Comparison of ENCODE assay signal across 23 mouse cellular contexts in the genomic region with DNA sequence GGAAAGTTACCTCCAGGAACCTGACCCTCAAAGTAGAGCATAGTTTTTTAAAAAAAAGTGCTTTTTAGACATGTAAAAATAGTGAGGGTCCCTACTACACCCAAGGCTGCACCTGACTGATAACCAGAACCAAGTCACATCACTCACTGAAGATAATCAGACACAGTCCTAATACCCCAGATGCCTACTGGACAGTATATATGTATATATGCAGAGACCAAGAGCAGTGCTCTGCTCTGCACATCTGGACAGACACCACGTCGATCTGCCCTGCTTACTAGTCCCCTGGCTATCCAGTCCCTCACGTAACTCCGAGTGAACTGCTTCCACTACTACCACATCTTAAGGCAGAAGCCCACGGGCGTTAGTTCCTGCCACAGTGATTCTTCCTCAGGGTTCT. TPM values are rescaled to one million over a fixed set of nuclear protein-coding genes. Genes with fewer than 3 reads are reported as not detected.
DNase-seq lines count a peak whose midpoint lies in the region; ATAC-seq and TF ChIP-seq lines count a peak whose summit lies in the region.
"Had no signal": no experiment of that assay in that cellular context is flagged by ENCODE, and none has a peak within 500 bp of the region (broad histone marks: within the 10 kb centered on the region; RNA-seq: fewer than 3 reads in every experiment).

No protein-coding gene starts in this region.

- H3K4me1 ChIP-seq in liver, embryonic 11.5 days (replicated peaks; ENCODE audit: control insufficient read depth, insufficient read depth, low read length): peaks cover 15% of the 10 kb centered on the region
- H3K4me1 ChIP-seq in liver, postnatal 0 days (ENCODE audit: insufficient read depth): peaks cover 8% of the 10 kb centered on the region; the same call in 1 of the 2 replicates
- H3K4me1 ChIP-seq in E14TG2a.4 (replicated peaks; ENCODE audit: low read depth, low read length): peaks cover 64% of the 10 kb centered on the region
- peaks cover 14 to 21% of the 10 kb centered on the region in 2 experiments for H3K4me1 ChIP-seq in liver, embryonic 14.5 days (replicated peaks; ENCODE audit: control insufficient read depth in 2 of 2, insufficient read depth in 2 of 2, low read length in 1 of 2)

- no peak for TF ChIP-seq EP300 in liver, postnatal 0 days (IDR thresholded peaks at IDR 0.05; ENCODE audit: low read depth)
- TF ChIP-seq EP300 in liver, embryonic 14.5 days (IDR thresholded peaks at IDR 0.05; ENCODE audit: low read depth): no peak

- WGBS in liver, embryonic 11.5 days: 40% methylated on average over 6 of the region's 6 CpGs
- 47% methylated on average over 6 of the region's 6 CpGs for WGBS in liver, postnatal 0 days (ENCODE audit: insufficient replicate concordance)
- WGBS in liver, embryonic 14.5 days (ENCODE audit: insufficient replicate concordance): 28% methylated on average over 6 of the region's 6 CpGs

- H3K9ac ChIP-seq in liver, embryonic 11.5 days (ENCODE audit: low read depth, low read length): no peak overlapping the region
- no peak overlapping the region for H3K9ac ChIP-seq in liver, postnatal 0 days (replicated peaks)
- H3K9ac ChIP-seq in liver, embryonic 14.5 days (replicated peaks): no peak overlapping the region; the same call in 1 of the 2 replicates
- H3K9ac ChIP-seq: forebrain, embryonic 13.5 days; forebrain, postnatal 0 days; heart, embryonic 15.5 days; hindbrain, embryonic 14.5 days had no signal

- TF ChIP-seq CTCF in liver, postnatal 0 days (IDR thresholded peaks at IDR 0.05; ENCODE audit: low read depth): no peak
- no peak for TF ChIP-seq CTCF in E14TG2a.4 (conservative IDR thresholded peaks at IDR 0.05; ENCODE audit: low read length)
- no peak for TF ChIP-seq CTCF in liver, embryonic 14.5 days (IDR thresholded peaks at IDR 0.05; ENCODE audit: low read depth)

- ATAC-seq in liver, embryonic 11.5 days (replicated peaks; ENCODE audit: low FRiP score): peak; percentile 75
- ATAC-seq in liver, postnatal 0 days: no peak
- peak; percentile 58; the same call in 1 of the 2 replicates for ATAC-seq in liver, embryonic 14.5 days (ENCODE audit: insufficient read depth)
- ATAC-seq in megakaryocyte-erythroid progenitor cell, adult 5-6 weeks (replicated peaks; ENCODE audit: low FRiP score, low TSS enrichment, poor library complexity, severe bottlenecking): peak; percentile 56; the same call in 1 of the 2 replicates
- ATAC-seq: CD4-positive, CD25-positive, alpha-beta regulatory T cell, adult 4 months; forebrain, embryonic 13.5 days; forebrain, postnatal 0 days had no signal

- no peak overlapping the region for H3K4me3 ChIP-seq in liver, embryonic 11.5 days (ENCODE audit: low read depth, low read length)
- H3K4me3 ChIP-seq in liver, postnatal 0 days (ENCODE audit: low read depth, low read length): no peak overlapping the region
- H3K4me3 ChIP-seq in E14TG2a.4 (replicated peaks; ENCODE audit: low read length): peak overlapping the region; percentile 32; the same call in 1 of the 2 replicates
- no peak overlapping the region for H3K4me3 ChIP-seq in liver, embryonic 14.5 days (ENCODE audit: insufficient read depth in 1 of 2, low read depth in 2 of 2, low read length in 2 of 2)
- H3K4me3 ChIP-seq: embryonic facial prominence, embryonic 10.5 days; forebrain, embryonic 13.5 days; heart, adult 2 months; heart, embryonic 15.5 days; hindbrain, embryonic 10.5 days had no signal

- peak overlapping the region; percentile 35 for H3K4me2 ChIP-seq in liver, embryonic 11.5 days
- no peak overlapping the region for H3K4me2 ChIP-seq in liver, postnatal 0 days (ENCODE audit: low read depth, low read length)
- H3K4me2 ChIP-seq in liver, embryonic 14.5 days (ENCODE audit: low read depth): peak overlapping the region; percentile 34
- H3K4me2 ChIP-seq: forebrain, embryonic 13.5 days; heart, embryonic 11.5 days; heart, embryonic 15.5 days; hindbrain, embryonic 14.5 days had no signal

- no peak for DNase-seq in liver, embryonic 11.5 days (ENCODE audit: low spot score)
- DNase-seq in liver, postnatal 0 days: no peak
- DNase-seq in liver, embryonic 14.5 days (ENCODE audit: low read depth in 3 of 3, low spot score in 3 of 3): no peak
- DNase-seq in kidney, postnatal 25 days: no peak
- no peak for DNase-seq in layer of hippocampus, adult 18-20 months (ENCODE audit: low spot score in 2 of 2)
- DNase-seq: adrenal gland, adult 2 months; adrenal gland, postnatal 25 days; B cell, adult 2 months; cerebellum, adult 2 months; cerebellum, postnatal 10 days; forebrain, postnatal 0 days; gastrocnemius, postnatal 14 days; heart, adult 2 months; heart, postnatal 14 days had no signal

- H3K36me3 ChIP-seq in liver, embryonic 11.5 days (ENCODE audit: control insufficient read depth, insufficient read depth, low read length): no peaks in the 10 kb centered on the region
- H3K36me3 ChIP-seq in liver, postnatal 0 days (replicated peaks; ENCODE audit: insufficient read depth, low read length): no peaks in the 10 kb centered on the region
- H3K36me3 ChIP-seq in E14TG2a.4 (ENCODE audit: insufficient read depth, low read length): no peaks in the 10 kb centered on the region
- H3K36me3 ChIP-seq in liver, embryonic 14.5 days (replicated peaks; ENCODE audit: control insufficient read depth, insufficient read depth, low read depth): no peaks in the 10 kb centered on the region
- H3K36me3 ChIP-seq: embryonic facial prominence, embryonic 10.5 days; heart, embryonic 15.5 days; hindbrain, embryonic 10.5 days had no signal

- H3K9me3 ChIP-seq in liver, embryonic 11.5 days (ENCODE audit: control insufficient read depth, low read length): no peaks in the 10 kb centered on the region
- no peaks in the 10 kb centered on the region for H3K9me3 ChIP-seq in liver, postnatal 0 days (ENCODE audit: low read length)
- no peaks in the 10 kb centered on the region for H3K9me3 ChIP-seq in E14TG2a.4 (ENCODE audit: low read length)
- H3K9me3 ChIP-seq in liver, embryonic 14.5 days (ENCODE audit: control insufficient read depth, low read length): no peaks in the 10 kb centered on the region
- H3K9me3 ChIP-seq: embryonic facial prominence, embryonic 10.5 days; forebrain, embryonic 13.5 days; heart, embryonic 15.5 days; hindbrain, embryonic 10.5 days had no signal

- H3K27ac ChIP-seq in liver, embryonic 11.5 days (ENCODE audit: low read depth, low read length): no peak overlapping the region
- no peak overlapping the region for H3K27ac ChIP-seq in liver, postnatal 0 days (ENCODE audit: low read depth)
- no peak overlapping the region for H3K27ac ChIP-seq in liver, embryonic 14.5 days
- H3K27ac ChIP-seq: embryonic facial prominence, embryonic 10.5 days; forebrain, embryonic 13.5 days; heart, adult 2 months; heart, embryonic 15.5 days; hindbrain, embryonic 10.5 days; hindbrain, embryonic 14.5 days had no signal

- 0 out of 2 replicates have a peak, but pooled peaks cover 4% of the 10 kb centered on the region for H3K27me3 ChIP-seq in liver, embryonic 11.5 days (replicated peaks; ENCODE audit: control insufficient read depth, insufficient read depth, low read length)
- H3K27me3 ChIP-seq in liver, postnatal 0 days (ENCODE audit: insufficient read depth, low read length): no peaks in the 10 kb centered on the region; the same call in 1 of the 2 replicates
- H3K27me3 ChIP-seq in E14TG2a.4 (ENCODE audit: insufficient read depth, low read length): no peaks in the 10 kb centered on the region
- H3K27me3 ChIP-seq in liver, embryonic 14.5 days (ENCODE audit: control insufficient read depth, insufficient read depth, low read length): peaks cover 12% of the 10 kb centered on the region
- H3K27me3 ChIP-seq: heart, embryonic 15.5 days had no signal

RNA-seq across cellular contexts. Expression of a gene that starts 23.5 kb away (rescaled TPM):
- 24.1 and 26.9 TPM in 2 replicates for polyA plus RNA-seq in liver, embryonic 11.5 days (2014; fragmentation: Nextera tagmentation; extraction: Ambion mirVana)
- 22.0 and 22.2 TPM in 2 replicates for polyA plus RNA-seq in liver, postnatal 0 days (2015; fragmentation: Nextera tagmentation; extraction: Ambion mirVana)
- polyA plus RNA-seq in liver, embryonic 14.5 days (2012; rRNA removed): 11.1 and 18.6 TPM in 2 replicates
- 14.3 and 14.7 TPM in 2 replicates for polyA plus RNA-seq in liver, embryonic 14.5 days (2014; fragmentation: Nextera tagmentation; extraction: Ambion mirVana)
- 39.3 and 42.0 TPM in 2 replicates for total RNA-seq in megakaryocyte-erythroid progenitor cell, adult 5-6 weeks (2014; fragmentation: Nextera tagmentation)
- 12.2 and 13.4 TPM in 2 replicates for total RNA-seq in megakaryocyte-erythroid progenitor cell, adult 5-6 weeks (2017)
- 10 to 100 TPM; 80.8 to 82.3 TPM for total RNA-seq in layer of hippocampus, adult 18-20 months (2021)

RNA-seq across cellular contexts. Expression of a gene that starts 30.7 kb away (rescaled TPM):
- 127 and 143 TPM in 2 replicates for polyA plus RNA-seq in liver, embryonic 11.5 days (2014; fragmentation: Nextera tagmentation; extraction: Ambion mirVana)
- polyA plus RNA-seq in liver, postnatal 0 days (2015; fragmentation: Nextera tagmentation; extraction: Ambion mirVana): 46.7 and 50.1 TPM in 2 replicates
- 12.5 and 19.0 TPM in 2 replicates for polyA plus RNA-seq in liver, embryonic 14.5 days (2012; rRNA removed)
- polyA plus RNA-seq in liver, embryonic 14.5 days (2014; fragmentation: Nextera tagmentation; extraction: Ambion mirVana): 54.3 and 56.0 TPM in 2 replicates
- total RNA-seq in megakaryocyte-erythroid progenitor cell, adult 5-6 weeks (2014; fragmentation: Nextera tagmentation): 58.2 and 67.8 TPM in 2 replicates
- 89.5 and 117 TPM in 2 replicates for total RNA-seq in megakaryocyte-erythroid progenitor cell, adult 5-6 weeks (2017)
- 100 to 1,000 TPM; 237 to 252 TPM for total RNA-seq in layer of hippocampus, adult 18-20 months (2021)
